Mouse (Mus musculus) liver, adult 10 weeks (tissue): ENCODE data around the gene Gp2. TPM values are rescaled to one million over a fixed set of nuclear protein-coding genes. Genes with fewer than 3 reads are reported as not detected.

Experiments used
- polyA plus RNA-seq: library from polyadenylated mRNA; stranded (reverse); fragments of 350-450 nt; fragmentation: Illumina TruSeq; extraction: RNeasy Lipid Tissue Mini Kit (QIAGEN cat#74804); gene quantifications from one replicate; pipeline ENCODE4 v1.2.3, GENCODE M21; 2014; ENCODE audit warnings: low read depth, low replicate concordance

Gene Gp2
- not detected for polyA plus RNA-seq

GRCm38 (mm10) chr7:119459185-119459584 lies at the start of gene Gp2:
Gene Gp2 (minus strand): TSS chr7:119459285.

GRCm38 (mm10) chr7:119479256-119479655 lies 20.2 kb upstream of the Gp2 start, which contains the start of gene Umod:
Gene Umod (minus strand): TSS chr7:119479282.

Other genes starting within 250 kb of the Gp2 start
- gene Umod, start 20.0 kb upstream of the Gp2 start, polyA plus RNA-seq, result 0.34 TPM
- gene Acsm5, start 60.2 kb upstream of the Gp2 start, polyA plus RNA-seq, result 90.2 TPM
- 16.6 TPM for gene Pdilt, start 64.2 kb upstream of the Gp2 start, polyA plus RNA-seq
- gene Acsm2, start 95.1 kb upstream of the Gp2 start, polyA plus RNA-seq, result 1.5 TPM
- 208 TPM for gene Acsm1, start 147.7 kb upstream of the Gp2 start, polyA plus RNA-seq
- not detected for gene Acsm4, start 230.7 kb upstream of the Gp2 start, polyA plus RNA-seq